Mouse (Mus musculus): ENCODE measurements around the gene Ccnt2. TPM values are rescaled to one million over a fixed set of nuclear protein-coding genes. Genes with fewer than 3 reads are reported as not detected.

The Ccnt2 gene
- 53.6 TPM for polyA plus RNA-seq (2014; fragmentation: Illumina TruSeq; extraction: RNeasy Lipid Tissue Mini Kit (QIAGEN cat#74804); ENCODE audit: low replicate concordance)

GRCm38 (mm10) chr1:127773803-127774500, at the start of gene Ccnt2:
Ccnt2 (plus strand) TSS chr1:127774164.

GRCm38 (mm10) chr1:127729096-127729495, 44.9 kb upstream of the Ccnt2 start, which contains the start of gene Acmsd:
Acmsd (plus strand) TSS chr1:127729413.

GRCm38 (mm10) chr1:127854486-127855222, 80.7 kb downstream of the Ccnt2 start, which contains the start of gene Map3k19:
Map3k19 (minus strand) TSS chr1:127855031.

Other genes with a start within 250 kb of the Ccnt2 start
- gene Tmem163, start 94.6 kb upstream of the Ccnt2 start, polyA plus RNA-seq (2014; fragmentation: Illumina TruSeq; extraction: RNeasy Lipid Tissue Mini Kit (QIAGEN cat#74804); ENCODE audit: low replicate concordance) = 0.30 TPM
- gene Acmsd, start 44.8 kb upstream of the Ccnt2 start, polyA plus RNA-seq (2014; fragmentation: Illumina TruSeq; extraction: RNeasy Lipid Tissue Mini Kit (QIAGEN cat#74804); ENCODE audit: low replicate concordance) = not detected
- not detected for gene Map3k19, start 80.9 kb downstream of the Ccnt2 start, polyA plus RNA-seq (2014; fragmentation: Illumina TruSeq; extraction: RNeasy Lipid Tissue Mini Kit (QIAGEN cat#74804); ENCODE audit: low replicate concordance)
- 34.7 TPM for gene Rab3gap1, start 94.6 kb downstream of the Ccnt2 start, polyA plus RNA-seq (2014; fragmentation: Illumina TruSeq; extraction: RNeasy Lipid Tissue Mini Kit (QIAGEN cat#74804); ENCODE audit: low replicate concordance)